Mouse (Mus musculus) stomach, embryonic 16.5 days (tissue): ENCODE measurements around the gene Tulp3. TPM values are rescaled to one million over a fixed set of nuclear protein-coding genes. Genes with fewer than 3 reads are reported as not detected.

Experiments
- ATAC-seq: fragments of 200-750 bp; cut with Nextera tagmentation; 2 replicates; pipeline ENCODE4 v1.8.0; 2017; ENCODE audit warnings: moderate number of reproducible peaks, moderate TSS enrichment; ENCODE audit not compliant: insufficient read depth, low FRiP score
- H3K27ac ChIP-seq: fragments of 300-500 bp; sonication (generic); 2 replicates; pipeline ENCODE4 v1.5.1; 2014; ENCODE audit warnings: low read length
- H3K27me3 ChIP-seq: fragments of 300-500 bp; sonication (generic); 2 replicates; pipeline ENCODE4 v1.6.1; 2014; ENCODE audit warnings: low read length, control low read depth, mixed read lengths; ENCODE audit not compliant: control insufficient read depth, insufficient read depth
- H3K36me3 ChIP-seq: fragments of 300-500 bp; sonication (generic); 2 replicates; pipeline ENCODE4 v1.6.1; 2014; ENCODE audit warnings: low read length; ENCODE audit not compliant: control insufficient read depth, insufficient read depth
- H3K4me1 ChIP-seq: fragments of 300-500 bp; sonication (generic); 2 replicates; pipeline ENCODE4 v1.6.1; 2014; ENCODE audit warnings: low read length, control low read depth, mixed read lengths; ENCODE audit not compliant: control insufficient read depth, insufficient read depth
- H3K4me2 ChIP-seq: fragments of 300-500 bp; sonication (generic); 2 replicates; pipeline ENCODE4 v1.6.1; 2014; ENCODE audit warnings: low read depth, low read length, mixed read lengths
- H3K4me3 ChIP-seq: fragments of 300-500 bp; sonication (generic); replicated peaks from 2 replicates; pipeline ENCODE4 v1.5.1; 2014; ENCODE audit warnings: mild to moderate bottlenecking, low read length
- H3K9ac ChIP-seq: fragments of 300-500 bp; sonication (generic); 2 replicates; pipeline ENCODE4 v1.6.1; 2014; ENCODE audit warnings: low read length
- H3K9me3 ChIP-seq: fragments of 300-500 bp; sonication (generic); replicated peaks from 2 replicates; pipeline ENCODE4 v1.6.1; 2016; ENCODE audit warnings: low read length, control low read depth; ENCODE audit not compliant: control insufficient read depth
- WGBS: fragments of 180-500 bp; shearing (Covaris S2); extraction: QIAGEN DNeasy Blood & Tissue Kit; methylation state at CpG from one replicate; pipeline ENCODE4 v1.1.7; 2014; 5-methylcytosine and 5-hydroxymethylcytosine counted together
- polyA plus RNA-seq: library from polyadenylated mRNA; unstranded; fragments of >200 nt; fragmentation: Nextera tagmentation; extraction: Ambion mirVana; gene quantifications from 2 replicates; pipeline ENCODE4 v1.2.1, GENCODE M21; 2015

Tulp3 gene
- polyA plus RNA-seq, 1 experiment from 2014 or later: 13.8 TPM

GRCm38 (mm10) chr6:128341956-128342723 is 13.5 kb downstream of the Tulp3 start:
- 79% methylated on average over 11 of the region's 11 CpGs for WGBS
- Histone ChIP-seq H3K4me1 (peaks cover 10% of the 10 kb centered on the region; the same call in 1 of the 2 replicates), H3K27ac (peak overlapping the region; percentile 7; the same call in 1 of the 2 replicates), H3K4me2 (no peak overlapping the region), H3K9ac (no peak overlapping the region), H3K9me3 (no peaks in the 10 kb centered on the region), H3K27me3 (no peaks in the 10 kb centered on the region), H3K36me3 (no peaks in the 10 kb centered on the region), H3K4me3 (no peak overlapping the region)
- ATAC-seq: no peak

- 33% methylated on average over 5 of the region's 5 CpGs for WGBS
Measured at GRCm38 (mm10) chr6:128338876-128339275, 16.8 kb downstream of the Tulp3 start.

GRCm38 (mm10) chr6:128337467-128337866 is 18.2 kb downstream of the Tulp3 start:
- no peak overlapping the region for H3K27ac ChIP-seq

More at GRCm38 (mm10) chr6:128338876-128339275, 16.8 kb downstream of the Tulp3 start:
- Histone ChIP-seq H3K9ac (no peak overlapping the region; the same call in 1 of the 2 replicates), H3K9me3 (no peaks in the 10 kb centered on the region), H3K27me3 (no peaks in the 10 kb centered on the region), H3K27ac (peak overlapping the region; percentile 40; the same call in 1 of the 2 replicates), H3K4me3 (no peak overlapping the region), H3K4me1 (peaks cover 14% of the 10 kb centered on the region; the same call in 1 of the 2 replicates), H3K36me3 (no peaks in the 10 kb centered on the region), H3K4me2 (no peak overlapping the region)
- ATAC-seq: no peak

GRCm38 (mm10) chr6:128334397-128335124 is 21.1 kb downstream of the Tulp3 start:
- H3K36me3 ChIP-seq: peaks cover 14% of the 10 kb centered on the region
- peak; percentile 77 for ATAC-seq
- H3K27me3 ChIP-seq: no peaks in the 10 kb centered on the region
- 15% methylated on average over 12 of the region's 12 CpGs for WGBS
- H3K9me3 ChIP-seq: 0 out of 2 replicates have a peak, but pooled peaks cover 4% of the 10 kb centered on the region
- H3K4me3 ChIP-seq: no peak overlapping the region
- no peak overlapping the region for H3K9ac ChIP-seq
- peaks cover 14% of the 10 kb centered on the region; the same call in 1 of the 2 replicates for H3K4me1 ChIP-seq
- H3K4me2 ChIP-seq: 0 out of 2 replicates have a peak overlapping the region, but pooled peaks have one; percentile 9
- peak overlapping the region; percentile 23; the same call in 1 of the 2 replicates for H3K27ac ChIP-seq

More at GRCm38 (mm10) chr6:128337467-128337866, 18.2 kb downstream of the Tulp3 start:
- Histone ChIP-seq H3K9me3 (no peaks in the 10 kb centered on the region), H3K4me1 (peaks cover 14% of the 10 kb centered on the region; the same call in 1 of the 2 replicates), H3K4me2 (no peak overlapping the region), H3K9ac (no peak overlapping the region), H3K36me3 (no peaks in the 10 kb centered on the region), H3K4me3 (no peak overlapping the region), H3K27me3 (no peaks in the 10 kb centered on the region)
- ATAC-seq: no peak
- WGBS: 60% methylated on average over 7 of the region's 7 CpGs

- Histone ChIP-seq H3K27ac (no peak overlapping the region), H3K36me3 (peaks cover 14% of the 10 kb centered on the region; the same call in 1 of the 2 replicates), H3K9ac (no peak overlapping the region), H3K4me2 (no peak overlapping the region), H3K27me3 (no peaks in the 10 kb centered on the region), H3K4me1 (no peaks in the 10 kb centered on the region), H3K9me3 (0 out of 2 replicates have a peak, but pooled peaks cover 3% of the 10 kb centered on the region), H3K4me3 (no peak overlapping the region)
- 5% methylated on average over 4 of the region's 4 CpGs for WGBS
- peak; percentile 60; the same call in 1 of the 2 replicates for ATAC-seq
Measured at GRCm38 (mm10) chr6:128318317-128318716, 37.3 kb downstream of the Tulp3 start.

GRCm38 (mm10) chr6:128315597-128315996 is 40.1 kb downstream of the Tulp3 start:
- no peak overlapping the region for H3K9ac ChIP-seq
- no peaks in the 10 kb centered on the region for H3K36me3 ChIP-seq
- WGBS: 75% methylated on average over 8 of the region's 8 CpGs
- H3K4me2 ChIP-seq: no peak overlapping the region
- ATAC-seq: no peak
- H3K27ac ChIP-seq: no peak overlapping the region
- no peaks in the 10 kb centered on the region for H3K9me3 ChIP-seq
- H3K4me3 ChIP-seq: no peak overlapping the region
- no peaks in the 10 kb centered on the region for H3K4me1 ChIP-seq
- H3K27me3 ChIP-seq: no peaks in the 10 kb centered on the region

GRCm38 (mm10) chr6:128314796-128315195 is 40.9 kb downstream of the Tulp3 start:
- WGBS: 83% methylated on average over 6 of the region's 6 CpGs
- no peaks in the 10 kb centered on the region for H3K9me3 ChIP-seq
- no peaks in the 10 kb centered on the region for H3K4me1 ChIP-seq
- no peak overlapping the region for H3K27ac ChIP-seq
- H3K27me3 ChIP-seq: no peaks in the 10 kb centered on the region
- H3K9ac ChIP-seq: no peak overlapping the region
- H3K4me3 ChIP-seq: no peak overlapping the region
- no peak overlapping the region for H3K4me2 ChIP-seq
- H3K36me3 ChIP-seq: no peaks in the 10 kb centered on the region
- no peak for ATAC-seq

GRCm38 (mm10) chr6:128308311-128308710 is 47.3 kb downstream of the Tulp3 start:
- 28% methylated on average over 4 of the region's 4 CpGs for WGBS
- H3K4me1 ChIP-seq: no peaks in the 10 kb centered on the region

GRCm38 (mm10) chr6:128304801-128305200 is 50.9 kb downstream of the Tulp3 start:
- 82% methylated on average over 4 of the region's 4 CpGs for WGBS
- Histone ChIP-seq H3K27me3 (0 out of 2 replicates have a peak, but pooled peaks cover 5% of the 10 kb centered on the region), H3K27ac (no peak overlapping the region)

More at GRCm38 (mm10) chr6:128308311-128308710, 47.3 kb downstream of the Tulp3 start:
- Histone ChIP-seq H3K4me3 (no peak overlapping the region), H3K9me3 (no peaks in the 10 kb centered on the region), H3K27me3 (no peaks in the 10 kb centered on the region), H3K9ac (no peak overlapping the region), H3K36me3 (no peaks in the 10 kb centered on the region), H3K4me2 (no peak overlapping the region), H3K27ac (no peak overlapping the region)
- ATAC-seq: no peak

More at GRCm38 (mm10) chr6:128304801-128305200, 50.9 kb downstream of the Tulp3 start:
- Histone ChIP-seq H3K9ac (no peak overlapping the region), H3K36me3 (no peaks in the 10 kb centered on the region), H3K4me1 (peaks cover 8% of the 10 kb centered on the region; the same call in 1 of the 2 replicates), H3K9me3 (no peaks in the 10 kb centered on the region), H3K4me3 (no peak overlapping the region), H3K4me2 (no peak overlapping the region)
- ATAC-seq: no peak
